In genomic region chr10:80098630-80099029, GRCm38 (mm10) we compare ENCODE assay signal across 14 mouse cellular contexts. TPM values are rescaled to one million over a fixed set of nuclear protein-coding genes. Genes with fewer than 3 reads are reported as not detected.
DNase-seq lines count a peak whose midpoint lies in the region; ATAC-seq and TF ChIP-seq lines count a peak whose summit lies in the region.
"Had no signal": no experiment of that assay in that cellular context is flagged by ENCODE, and none has a peak within 500 bp of the region (broad histone marks: within the 10 kb centered on the region; RNA-seq: fewer than 3 reads in every experiment).

No protein-coding gene starts in this region.

- no peak for TF ChIP-seq POLR2A in lung, adult 2 months (IDR thresholded peaks at IDR 0.05; ENCODE audit: borderline replicate concordance, extremely low read depth, low read depth, low read length)

- DNase-seq in embryonic facial prominence, embryonic 10.5 days (ENCODE audit: low spot score), result no peak
- DNase-seq in lung, adult 2 months, result peak; percentile 24
- no peak for DNase-seq in lung, postnatal 10 days
- DNase-seq in thymus, postnatal 25 days, result no peak
- no peak for DNase-seq in right cerebral cortex, postnatal 10 days (ENCODE audit: low spot score in 2 of 2)
- DNase-seq: cerebellum, adult 11-12 months; embryo, embryonic 11 days; heart, postnatal 4 days; retina, postnatal 1 day had no signal

- no peak overlapping the region for H3K4me3 ChIP-seq in embryonic facial prominence, embryonic 13.5 days
- H3K4me3 ChIP-seq in embryonic facial prominence, embryonic 10.5 days, result no peak overlapping the region
- no peak overlapping the region for H3K4me3 ChIP-seq in lung, adult 2 months (replicated peaks; ENCODE audit: extremely low read depth, low read depth, low read length)
- no peak overlapping the region for H3K4me3 ChIP-seq in lung, embryonic 16.5 days (ENCODE audit: low read length)
- no peak overlapping the region for H3K4me3 ChIP-seq in midbrain, embryonic 15.5 days
- H3K4me3 ChIP-seq: forebrain, embryonic 12.5 days; left cerebral cortex, adult 2 months had no signal

- no peak for ATAC-seq in embryonic facial prominence, embryonic 13.5 days (ENCODE audit: insufficient number of reproducible peaks, insufficient read depth, low FRiP score, low TSS enrichment, low read depth)
- ATAC-seq in lung, embryonic 16.5 days (ENCODE audit: low read depth), result no peak
- no peak for ATAC-seq in midbrain, embryonic 15.5 days (replicated peaks)

- H3K9ac ChIP-seq in embryonic facial prominence, embryonic 13.5 days, result no peak overlapping the region
- no peak overlapping the region for H3K9ac ChIP-seq in lung, embryonic 16.5 days (ENCODE audit: low read length)
- H3K9ac ChIP-seq in midbrain, embryonic 15.5 days, result no peak overlapping the region
- H3K9ac ChIP-seq: forebrain, embryonic 12.5 days had no signal

- WGBS in embryonic facial prominence, embryonic 13.5 days, result 81% methylated on average over 5 of the region's 5 CpGs
- WGBS in embryonic facial prominence, embryonic 10.5 days, result 86% methylated on average over 5 of the region's 5 CpGs
- WGBS in lung, adult 2 months, result 53% methylated on average over 5 of the region's 5 CpGs
- 83% methylated on average over 5 of the region's 5 CpGs for WGBS in lung, embryonic 16.5 days
- WGBS in midbrain, embryonic 15.5 days, result 85% methylated on average over 5 of the region's 5 CpGs

- no peak overlapping the region for H3K4me2 ChIP-seq in embryonic facial prominence, embryonic 13.5 days
- H3K4me2 ChIP-seq in lung, embryonic 16.5 days (ENCODE audit: low read depth, low read length), result no peak overlapping the region
- H3K4me2 ChIP-seq in midbrain, embryonic 15.5 days, result no peak overlapping the region
- H3K4me2 ChIP-seq: forebrain, embryonic 12.5 days had no signal

- H3K4me1 ChIP-seq in embryonic facial prominence, embryonic 13.5 days, result peaks cover 51% of the 10 kb centered on the region
- peaks cover 81% of the 10 kb centered on the region for H3K4me1 ChIP-seq in embryonic facial prominence, embryonic 10.5 days
- H3K4me1 ChIP-seq in lung, adult 2 months (ENCODE audit: control insufficient read depth, insufficient read depth, low read length), result peaks cover 32% of the 10 kb centered on the region
- H3K4me1 ChIP-seq in lung, embryonic 16.5 days (replicated peaks; ENCODE audit: control insufficient read depth, insufficient read depth, low read length), result peaks cover 50% of the 10 kb centered on the region
- H3K4me1 ChIP-seq in midbrain, embryonic 15.5 days, result peaks cover 23% of the 10 kb centered on the region

- H3K27ac ChIP-seq in embryonic facial prominence, embryonic 13.5 days, result peak overlapping the region; percentile 39
- no peak overlapping the region for H3K27ac ChIP-seq in embryonic facial prominence, embryonic 10.5 days (replicated peaks)
- peak overlapping the region; percentile 89 for H3K27ac ChIP-seq in lung, embryonic 16.5 days (ENCODE audit: low read length)
- no peak overlapping the region for H3K27ac ChIP-seq in midbrain, embryonic 15.5 days
- H3K27ac ChIP-seq: forebrain, embryonic 12.5 days; left cerebral cortex, adult 2 months had no signal

- no peaks in the 10 kb centered on the region for H3K27me3 ChIP-seq in embryonic facial prominence, embryonic 13.5 days
- H3K27me3 ChIP-seq in embryonic facial prominence, embryonic 10.5 days (replicated peaks; ENCODE audit: low read depth, poor library complexity, severe bottlenecking), result no peaks in the 10 kb centered on the region
- no peaks in the 10 kb centered on the region for H3K27me3 ChIP-seq in lung, embryonic 16.5 days (ENCODE audit: control insufficient read depth, insufficient read depth, low read depth, low read length)
- no peaks in the 10 kb centered on the region for H3K27me3 ChIP-seq in midbrain, embryonic 15.5 days (replicated peaks)
- H3K27me3 ChIP-seq: forebrain, embryonic 12.5 days had no signal

- H3K9me3 ChIP-seq in embryonic facial prominence, embryonic 13.5 days, result no peaks in the 10 kb centered on the region
- H3K9me3 ChIP-seq in embryonic facial prominence, embryonic 10.5 days, result no peaks in the 10 kb centered on the region
- no peaks in the 10 kb centered on the region for H3K9me3 ChIP-seq in lung, embryonic 16.5 days (ENCODE audit: control insufficient read depth, low read length)
- H3K9me3 ChIP-seq in midbrain, embryonic 15.5 days, result no peaks in the 10 kb centered on the region
- H3K9me3 ChIP-seq: forebrain, embryonic 12.5 days had no signal

- no peak for TF ChIP-seq CTCF in lung, adult 2 months (IDR thresholded peaks at IDR 0.05; ENCODE audit: insufficient read depth, low read length)

- no peaks in the 10 kb centered on the region for H3K36me3 ChIP-seq in embryonic facial prominence, embryonic 13.5 days
- H3K36me3 ChIP-seq in embryonic facial prominence, embryonic 10.5 days (replicated peaks), result peaks cover 5% of the 10 kb centered on the region; the same call in 1 of the 2 replicates
- no peaks in the 10 kb centered on the region for H3K36me3 ChIP-seq in lung, embryonic 16.5 days (ENCODE audit: control insufficient read depth, insufficient read depth, low read length)
- H3K36me3 ChIP-seq in midbrain, embryonic 15.5 days (replicated peaks), result no peaks in the 10 kb centered on the region
- H3K36me3 ChIP-seq: forebrain, embryonic 12.5 days had no signal

RNA-seq across cellular contexts. Expression of gene Sbno2, which starts 6.7 kb away (rescaled TPM):
- polyA plus RNA-seq in embryonic facial prominence, embryonic 13.5 days (2015; fragmentation: Nextera tagmentation; extraction: Ambion mirVana), result 15.8 and 16.1 TPM in 2 replicates
- 16.2 and 18.2 TPM in 2 replicates for polyA plus RNA-seq in embryonic facial prominence, embryonic 10.5 days (2016; fragmentation: Nextera tagmentation; extraction: Ambion mirVana)
- 83.7 and 85.8 TPM in 2 replicates for polyA plus RNA-seq in lung, adult 2 months (2012; rRNA removed)
- 18.7 and 19.1 TPM in 2 replicates for polyA plus RNA-seq in lung, embryonic 16.5 days (2015; fragmentation: Nextera tagmentation; extraction: Ambion mirVana)
- polyA plus RNA-seq in midbrain, embryonic 15.5 days (2015; fragmentation: Nextera tagmentation; extraction: Ambion mirVana), result 13.8 and 16.8 TPM in 2 replicates

RNA-seq across cellular contexts. Expression of gene Stk11, which starts 17.0 kb away (rescaled TPM):
- polyA plus RNA-seq in embryonic facial prominence, embryonic 13.5 days (2015; fragmentation: Nextera tagmentation; extraction: Ambion mirVana), result 18.5 and 19.0 TPM in 2 replicates
- 16.1 and 17.5 TPM in 2 replicates for polyA plus RNA-seq in embryonic facial prominence, embryonic 10.5 days (2016; fragmentation: Nextera tagmentation; extraction: Ambion mirVana)
- polyA plus RNA-seq in lung, adult 2 months (2012; rRNA removed), result 161 and 168 TPM in 2 replicates
- 18.6 and 23.3 TPM in 2 replicates for polyA plus RNA-seq in lung, embryonic 16.5 days (2015; fragmentation: Nextera tagmentation; extraction: Ambion mirVana)
- polyA plus RNA-seq in midbrain, embryonic 15.5 days (2015; fragmentation: Nextera tagmentation; extraction: Ambion mirVana), result 19.6 and 20.5 TPM in 2 replicates

RNA-seq across cellular contexts. Expression of gene Atp5d, which starts 39.8 kb away (rescaled TPM):
- polyA plus RNA-seq in embryonic facial prominence, embryonic 13.5 days (2015; fragmentation: Nextera tagmentation; extraction: Ambion mirVana), result 491 and 513 TPM in 2 replicates
- polyA plus RNA-seq in embryonic facial prominence, embryonic 10.5 days (2016; fragmentation: Nextera tagmentation; extraction: Ambion mirVana), result 491 and 493 TPM in 2 replicates
- 709 and 1,054 TPM in 2 replicates for polyA plus RNA-seq in lung, adult 2 months (2012; rRNA removed)
- 534 and 552 TPM in 2 replicates for polyA plus RNA-seq in lung, embryonic 16.5 days (2015; fragmentation: Nextera tagmentation; extraction: Ambion mirVana)
- 444 and 468 TPM in 2 replicates for polyA plus RNA-seq in midbrain, embryonic 15.5 days (2015; fragmentation: Nextera tagmentation; extraction: Ambion mirVana)

RNA-seq across cellular contexts. Expression of gene Cbarp, which starts 42.0 kb away (rescaled TPM):
- polyA plus RNA-seq in embryonic facial prominence, embryonic 13.5 days (2015; fragmentation: Nextera tagmentation; extraction: Ambion mirVana), result 6.8 and 9.8 TPM in 2 replicates
- 4.9 and 8.5 TPM in 2 replicates for polyA plus RNA-seq in embryonic facial prominence, embryonic 10.5 days (2016; fragmentation: Nextera tagmentation; extraction: Ambion mirVana)
- polyA plus RNA-seq in lung, adult 2 months (2012; rRNA removed), result 29.9 and 31.5 TPM in 2 replicates
- polyA plus RNA-seq in lung, embryonic 16.5 days (2015; fragmentation: Nextera tagmentation; extraction: Ambion mirVana), result 3.9 and 5.6 TPM in 2 replicates
- polyA plus RNA-seq in midbrain, embryonic 15.5 days (2015; fragmentation: Nextera tagmentation; extraction: Ambion mirVana), result 65.7 and 66.9 TPM in 2 replicates

RNA-seq across cellular contexts. Expression of gene Midn, which starts 49.4 kb away (rescaled TPM):
- polyA plus RNA-seq in embryonic facial prominence, embryonic 13.5 days (2015; fragmentation: Nextera tagmentation; extraction: Ambion mirVana), result 21.2 and 25.7 TPM in 2 replicates
- polyA plus RNA-seq in embryonic facial prominence, embryonic 10.5 days (2016; fragmentation: Nextera tagmentation; extraction: Ambion mirVana), result 22.2 TPM in 2 replicates
- 110 and 150 TPM in 2 replicates for polyA plus RNA-seq in lung, adult 2 months (2012; rRNA removed)
- 11.8 and 12.9 TPM in 2 replicates for polyA plus RNA-seq in lung, embryonic 16.5 days (2015; fragmentation: Nextera tagmentation; extraction: Ambion mirVana)
- 29.5 and 29.9 TPM in 2 replicates for polyA plus RNA-seq in midbrain, embryonic 15.5 days (2015; fragmentation: Nextera tagmentation; extraction: Ambion mirVana)

Comparison
In these comparisons a context has a peak if more than half of its experiments do, and no peak if none do; other contexts are left out.
1. H3K27ac ChIP-seq: peak in embryonic facial prominence, embryonic 13.5 days (single experiment) and lung, embryonic 16.5 days (single experiment); none in embryonic facial prominence, embryonic 10.5 days (single experiment) and midbrain, embryonic 15.5 days (single experiment).